Mouse (Mus musculus) WW6 (cell line): ENCODE measurements around the gene Clrn2.

Experiments used
- DNase-seq: peaks from one replicate; pipeline ENCODE4 v3.0.0-alpha.2; 2013; ENCODE audit warnings: low read depth, low spot score

Gene Clrn2

DNA sequence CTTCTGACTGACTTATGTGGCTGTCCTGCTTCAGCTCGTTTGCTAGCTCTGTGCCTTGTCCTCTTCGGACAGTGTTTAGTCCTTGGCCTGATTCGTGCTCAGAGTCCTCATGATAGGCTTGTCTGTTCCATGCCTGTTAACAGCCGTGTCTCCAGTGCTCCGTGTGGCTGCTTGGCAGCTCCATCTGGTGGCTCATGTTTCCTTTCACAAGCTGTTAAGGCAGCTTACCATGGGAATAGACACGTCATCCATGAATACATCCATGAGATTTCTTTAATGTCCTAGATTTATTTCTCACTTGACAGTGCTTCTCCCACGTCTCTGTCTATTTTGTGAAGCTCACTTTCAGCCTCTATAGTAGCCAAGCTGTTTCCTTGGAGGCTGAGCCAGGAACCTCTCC, 56.5 kb downstream of the Clrn2 start:
- DNase-seq: no peak

DNA sequence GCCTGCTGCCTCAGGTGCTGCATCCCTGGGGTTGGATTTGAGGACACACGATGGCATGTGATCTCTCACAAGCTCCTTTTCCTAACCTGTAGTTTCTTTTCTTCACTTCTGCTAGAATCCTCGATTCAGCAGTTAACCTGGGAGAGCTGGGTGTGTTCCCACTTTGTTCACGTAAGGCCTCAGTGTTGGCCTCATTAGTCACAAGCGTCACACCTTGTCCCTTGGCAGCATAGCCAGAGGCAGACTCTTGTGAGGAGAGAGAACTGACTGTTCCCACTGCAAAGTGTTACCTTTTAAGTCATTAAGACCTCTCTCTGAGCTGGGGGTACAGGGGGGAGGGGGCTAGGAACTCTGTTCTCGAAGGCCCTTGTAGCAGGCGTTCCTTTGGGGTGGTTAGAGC, 59.4 kb downstream of the Clrn2 start:
- DNase-seq: no peak

DNA sequence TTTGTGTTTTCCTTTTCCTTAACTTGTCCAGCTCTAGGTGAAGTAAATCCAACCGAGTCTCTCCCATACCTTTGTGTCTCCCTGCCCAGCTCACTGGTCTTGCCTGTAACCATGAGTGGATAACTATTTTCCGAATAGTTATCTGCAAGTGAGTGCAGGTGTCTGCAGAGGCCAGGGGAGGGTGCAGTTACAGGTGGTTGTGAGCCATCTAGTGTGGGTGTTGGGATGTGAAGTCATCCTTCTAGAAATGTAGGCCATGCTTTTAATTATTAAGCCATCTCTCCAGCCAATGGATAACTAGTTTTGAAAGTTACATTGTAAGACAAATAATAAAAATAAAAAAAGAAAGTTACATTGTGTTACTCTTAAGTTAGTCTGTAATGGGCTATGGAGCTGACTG, 60.0 kb downstream of the Clrn2 start:
- no peak for DNase-seq
